Mouse (Mus musculus): Measurements from ENCODE around the gene Lysmd4.
"Not testable (repeated sequence)": the region's sequence is repeated elsewhere in the genome, so short reads cannot be mapped to it uniquely, and the experiment has no call there.

Lysmd4 gene

DNA sequence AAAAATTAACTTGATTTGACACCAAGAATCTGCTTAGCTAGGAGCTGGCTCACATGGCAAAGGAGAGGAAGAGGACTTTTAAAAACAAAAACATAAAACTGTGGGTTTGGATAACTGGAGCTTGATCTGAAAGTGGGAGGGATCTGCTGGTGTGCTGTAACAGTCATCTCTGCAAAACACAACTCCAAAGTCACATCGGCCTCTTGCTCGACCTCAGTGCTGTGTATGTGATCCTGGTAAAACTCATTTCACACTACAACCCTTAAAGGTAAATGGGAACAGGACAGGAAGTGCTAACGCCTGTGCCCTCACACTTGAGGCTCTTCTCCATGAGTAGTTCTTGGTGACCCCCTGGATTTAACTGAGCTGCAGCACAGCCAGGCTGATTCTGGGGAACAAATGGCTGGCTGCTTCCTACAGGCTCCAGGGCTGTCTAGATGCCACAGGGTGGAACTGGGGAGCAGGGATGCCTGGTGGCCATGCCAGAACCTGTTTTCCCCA, 8.3 kb downstream of the Lysmd4 start:
- no peak for DNase-seq (ENCODE audit: low read depth)

- no peak for DNase-seq (ENCODE audit: low read depth)
Observed at GRCm38 (mm10) chr7:67232504-67232903, 10.2 kb downstream of the Lysmd4 start.

DNA sequence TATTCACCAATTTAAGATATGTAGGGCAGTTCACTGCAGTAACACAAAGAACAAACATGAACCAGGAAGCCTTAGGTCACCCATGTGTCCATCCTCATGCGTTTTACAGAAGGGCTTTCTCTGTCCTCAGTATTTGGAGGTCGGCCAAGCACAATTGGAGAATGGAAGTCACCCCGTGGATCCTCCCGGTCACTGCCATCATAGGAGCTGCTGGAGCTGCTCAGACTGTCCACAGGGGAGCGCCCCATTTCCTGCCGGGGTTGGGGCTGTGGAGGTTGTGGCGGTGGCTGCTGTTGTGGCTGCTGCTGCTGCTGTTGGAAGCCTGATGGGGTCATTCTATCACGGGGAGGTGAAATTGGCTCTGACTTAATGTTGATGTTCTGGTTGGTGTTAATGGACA, 12.5 kb downstream of the Lysmd4 start:
- no peak for DNase-seq (ENCODE audit: low read depth)

GRCm38 (mm10) chr7:67236351-67236750, 14.0 kb downstream of the Lysmd4 start:
- no peak for DNase-seq (ENCODE audit: low read depth)

DNA sequence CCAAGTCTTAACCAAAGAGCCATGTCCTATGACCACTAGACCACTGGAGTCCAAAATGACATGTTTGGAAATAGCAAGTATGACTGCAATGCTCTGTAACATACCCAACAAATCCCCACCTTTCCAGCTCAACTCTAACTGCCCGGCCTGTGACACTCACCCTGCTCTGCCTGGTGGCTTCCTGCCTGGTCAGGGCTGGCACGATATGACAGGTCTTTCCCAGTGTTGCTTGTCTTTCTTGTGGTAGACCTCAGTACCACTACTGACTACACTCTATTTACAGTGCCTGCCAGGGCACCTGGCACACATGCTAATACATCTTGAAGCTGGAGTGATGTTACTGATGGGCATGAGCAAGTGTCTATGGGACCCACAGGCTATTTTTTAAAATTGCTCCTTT, 15.4 kb downstream of the Lysmd4 start:
- DNase-seq (ENCODE audit: low read depth), result no peak

DNA sequence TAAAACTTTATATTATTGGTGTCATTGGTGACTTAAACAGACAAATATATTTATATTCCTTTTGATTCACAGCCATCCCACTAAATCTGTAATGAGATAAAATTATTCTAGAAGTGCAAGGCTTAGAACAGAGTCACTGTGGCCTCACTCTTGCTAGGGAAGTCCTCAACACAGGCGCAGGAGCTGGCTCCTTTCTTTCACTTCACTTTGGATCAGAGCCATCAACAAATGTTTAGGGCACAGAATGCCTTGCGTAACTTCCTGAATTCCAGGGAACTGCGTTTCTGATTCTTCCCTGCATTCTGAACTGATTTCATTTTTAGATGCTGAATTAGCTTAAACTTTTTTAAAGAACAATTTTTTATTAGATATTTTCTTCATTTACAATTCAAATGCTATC, 19.6 kb downstream of the Lysmd4 start:
- peak; percentile 66 for DNase-seq (ENCODE audit: low read depth)

GRCm38 (mm10) chr7:67243121-67243893, 21.0 kb downstream of the Lysmd4 start:
- DNase-seq (ENCODE audit: low read depth), result peak; percentile 71

- DNase-seq (ENCODE audit: low read depth), result peak; percentile 59
Observed at GRCm38 (mm10) chr7:67243894-67244282, 21.5 kb downstream of the Lysmd4 start.

- no peak for DNase-seq (ENCODE audit: low read depth)
Observed at GRCm38 (mm10) chr7:67245255-67245654, 22.9 kb downstream of the Lysmd4 start.

- no peak for DNase-seq (ENCODE audit: low read depth)
Observed at GRCm38 (mm10) chr7:67246067-67246466, 23.7 kb downstream of the Lysmd4 start.

DNA sequence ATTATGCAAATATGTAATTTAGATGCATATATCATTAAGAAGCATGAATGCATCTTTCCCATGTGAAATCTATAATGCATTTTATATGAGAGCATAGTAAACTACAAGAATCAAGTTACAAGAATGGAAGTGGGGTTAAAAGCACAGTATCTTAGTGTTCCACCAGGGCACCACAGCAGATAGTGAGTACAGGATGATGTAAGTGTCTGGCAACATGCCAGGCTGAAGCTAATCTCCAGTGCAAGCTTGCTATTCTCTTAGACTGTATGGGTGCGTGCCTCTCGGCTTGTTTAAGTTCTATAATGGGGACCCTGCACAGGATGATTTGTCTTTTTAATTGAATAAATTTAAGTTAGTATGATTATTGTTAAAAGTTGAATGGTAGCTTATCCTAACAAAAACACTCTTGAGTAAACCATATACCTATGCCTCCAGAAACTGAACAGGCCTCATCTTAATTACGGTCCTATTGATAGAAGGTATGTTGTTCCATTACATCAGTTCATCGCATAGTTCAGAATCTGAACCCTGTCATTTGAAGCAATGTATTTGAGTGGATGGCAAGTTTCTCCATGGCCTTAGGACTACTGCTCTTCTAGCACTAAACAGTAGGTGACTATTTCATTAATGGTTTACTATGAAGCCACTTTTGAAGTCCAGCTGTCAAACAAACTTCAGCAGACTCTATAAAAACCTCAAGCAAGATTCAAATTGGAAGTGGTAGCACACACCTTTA, 37.7 kb downstream of the Lysmd4 start:
- peak; percentile 77 for DNase-seq (ENCODE audit: low read depth)

GRCm38 (mm10) chr7:67270447-67270846, 48.1 kb downstream of the Lysmd4 start:
- not testable (repeated sequence) for DNase-seq (ENCODE audit: low read depth)

- DNase-seq (ENCODE audit: low read depth), result peak; percentile 48
Observed at GRCm38 (mm10) chr7:67283581-67283980, 61.2 kb downstream of the Lysmd4 start.

GRCm38 (mm10) chr7:67287456-67287855, 65.1 kb downstream of the Lysmd4 start:
- peak; percentile 65 for DNase-seq (ENCODE audit: low read depth)

DNA sequence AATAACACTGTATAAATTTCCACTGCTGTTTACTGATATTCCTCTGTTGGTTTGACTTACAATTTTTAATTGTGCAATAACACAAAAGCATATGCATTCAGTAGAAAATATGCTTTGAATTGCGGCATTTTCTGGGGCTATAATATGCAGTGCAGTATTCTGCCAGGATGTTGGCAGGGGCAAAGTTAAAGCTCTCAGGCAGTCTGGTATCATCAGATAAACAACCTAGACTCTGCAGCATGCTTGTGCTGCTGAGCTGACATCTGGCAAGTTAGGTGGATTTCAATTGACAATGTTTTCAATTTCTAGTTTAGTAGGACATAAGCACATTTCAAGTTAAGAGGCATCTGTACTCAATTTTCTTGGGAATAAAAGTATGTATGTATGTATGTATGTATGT, 69.0 kb downstream of the Lysmd4 start:
- no peak for DNase-seq (ENCODE audit: low read depth)

DNA sequence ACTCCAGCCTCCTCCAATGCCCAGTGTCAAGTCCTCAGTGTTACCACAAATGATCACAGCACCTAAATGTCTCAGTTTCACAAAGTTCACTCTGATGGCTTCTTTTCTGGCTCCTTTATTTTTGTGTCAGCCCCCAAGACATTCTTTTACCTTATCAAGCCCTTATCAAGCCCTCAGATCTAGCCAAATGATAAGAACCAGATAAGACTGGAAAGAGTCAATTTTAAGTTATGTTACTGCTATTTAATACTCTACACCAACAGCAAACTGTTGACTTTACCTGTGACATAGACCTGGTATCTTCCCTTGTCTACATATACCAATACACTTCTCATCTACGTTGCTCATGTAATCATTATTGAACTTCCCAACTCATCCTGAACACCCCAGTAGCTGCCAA, 74.1 kb downstream of the Lysmd4 start:
- DNase-seq (ENCODE audit: low read depth), result no peak

- no peak for DNase-seq (ENCODE audit: low read depth)
Observed at GRCm38 (mm10) chr7:67304937-67305336, 82.6 kb downstream of the Lysmd4 start.

GRCm38 (mm10) chr7:67307078-67307477, 84.7 kb downstream of the Lysmd4 start:
- no peak for DNase-seq (ENCODE audit: low read depth)

- DNase-seq (ENCODE audit: low read depth), result no peak
Observed at GRCm38 (mm10) chr7:67308102-67308501, 85.8 kb downstream of the Lysmd4 start.

GRCm38 (mm10) chr7:67310151-67310550, 87.8 kb downstream of the Lysmd4 start:
- no peak for DNase-seq (ENCODE audit: low read depth)

- DNase-seq (ENCODE audit: low read depth), result no peak
Observed at GRCm38 (mm10) chr7:67313200-67313599, 90.9 kb downstream of the Lysmd4 start.

DNA sequence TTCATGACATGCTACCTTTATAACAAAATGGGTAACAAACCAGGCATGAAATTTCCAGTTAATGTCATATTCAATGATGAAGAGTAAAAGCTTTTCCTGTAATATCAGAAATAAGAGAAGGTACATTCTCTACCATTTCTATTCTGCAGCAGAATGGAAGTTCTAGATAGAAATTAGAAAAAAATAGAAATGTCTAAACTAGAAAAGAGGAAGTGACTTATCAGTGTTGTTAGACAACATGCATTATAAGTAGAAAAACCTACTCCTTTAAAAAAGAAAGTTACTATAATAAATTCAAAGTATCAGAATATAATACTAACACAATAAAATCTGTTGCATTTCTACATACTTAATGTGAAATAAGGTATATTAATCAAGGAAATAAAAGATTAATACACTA, 96.4 kb downstream of the Lysmd4 start:
- DNase-seq (ENCODE audit: low read depth), result no peak

GRCm38 (mm10) chr7:67320359-67320758, 98.0 kb downstream of the Lysmd4 start:
- DNase-seq (ENCODE audit: low read depth), result peak; percentile 5

Measured in NIH3T3 (cell line).